Mouse (Mus musculus) intestine, embryonic 15.5 days (tissue): ENCODE measurements around the gene Cfap54. TPM values are rescaled to one million over a fixed set of nuclear protein-coding genes. Genes with fewer than 3 reads are reported as not detected.

ENCODE experiments used
- ATAC-seq: fragments of 200-750 bp; cut with Nextera tagmentation; 2 replicates; pipeline ENCODE4 v1.8.0; 2017; ENCODE audit warnings: moderate TSS enrichment, moderate library complexity
- H3K27ac ChIP-seq: fragments of 300-500 bp; sonication (generic); 2 replicates; pipeline ENCODE4 v1.5.1; 2015; ENCODE audit warnings: mild to moderate bottlenecking, inconsistent platforms
- H3K27me3 ChIP-seq: fragments of 300-500 bp; sonication (generic); replicated peaks from 2 replicates; pipeline ENCODE4 v1.6.1; 2015; ENCODE audit warnings: inconsistent platforms
- H3K36me3 ChIP-seq: fragments of 300-500 bp; sonication (generic); 2 replicates; pipeline ENCODE4 v1.6.1; 2015; ENCODE audit warnings: inconsistent platforms
- H3K4me1 ChIP-seq: fragments of 300-500 bp; sonication (generic); replicated peaks from 2 replicates; pipeline ENCODE4 v1.6.1; 2015; ENCODE audit warnings: inconsistent platforms
- H3K4me2 ChIP-seq: fragments of 300-500 bp; sonication (generic); replicated peaks from 2 replicates; pipeline ENCODE4 v1.6.1; 2015; ENCODE audit warnings: mild to moderate bottlenecking, inconsistent platforms
- H3K4me3 ChIP-seq: fragments of 300-500 bp; sonication (generic); replicated peaks from 2 replicates; pipeline ENCODE4 v1.5.1; 2015; ENCODE audit warnings: inconsistent platforms
- H3K9ac ChIP-seq: fragments of 300-500 bp; sonication (generic); 2 replicates; pipeline ENCODE4 v1.6.1; 2015; ENCODE audit warnings: inconsistent platforms
- H3K9me3 ChIP-seq: fragments of 300-500 bp; sonication (generic); 2 replicates; pipeline ENCODE4 v1.6.1; 2016; ENCODE audit warnings: inconsistent platforms
- WGBS: fragments of 180-500 bp; shearing (Covaris S2); methylation state at CpG from one replicate; pipeline ENCODE4 v1.1.7; 2015; 5-methylcytosine and 5-hydroxymethylcytosine counted together
- polyA plus RNA-seq: library from polyadenylated mRNA; unstranded; fragments of >200 nt; fragmentation: Nextera tagmentation; extraction: Ambion mirVana; gene quantifications from 2 replicates; pipeline ENCODE4 v1.2.1, GENCODE M21; 2015

The Cfap54 gene
- polyA plus RNA-seq, 1 experiment from 2014 or later = 0.16 TPM

- no peak for ATAC-seq
Measured at GRCm38 (mm10) chr10:92888466-92888865, 193.0 kb downstream of the Cfap54 start.

GRCm38 (mm10) chr10:92878000-92878399 lies 203.4 kb downstream of the Cfap54 start:
- 83% methylated on average over 3 of the region's 3 CpGs for WGBS
- H3K4me2 ChIP-seq = no peak overlapping the region
- H3K9ac ChIP-seq = no peak overlapping the region
- H3K27me3 ChIP-seq = no peaks in the 10 kb centered on the region
- H3K36me3 ChIP-seq = no peaks in the 10 kb centered on the region
- ATAC-seq = no peak
- H3K9me3 ChIP-seq = no peaks in the 10 kb centered on the region
- no peaks in the 10 kb centered on the region for H3K4me1 ChIP-seq
- no peak overlapping the region for H3K4me3 ChIP-seq
- no peak overlapping the region for H3K27ac ChIP-seq

More at GRCm38 (mm10) chr10:92888466-92888865, 193.0 kb downstream of the Cfap54 start:
- Histone ChIP-seq H3K9me3 (no peaks in the 10 kb centered on the region), H3K36me3 (no peaks in the 10 kb centered on the region), H3K4me3 (no peak overlapping the region), H3K27me3 (no peaks in the 10 kb centered on the region), H3K9ac (no peak overlapping the region), H3K27ac (no peak overlapping the region), H3K4me2 (no peak overlapping the region), H3K4me1 (no peaks in the 10 kb centered on the region)
- 82% methylated on average over 6 of the region's 6 CpGs for WGBS

GRCm38 (mm10) chr10:92840980-92841379 lies 240.4 kb downstream of the Cfap54 start:
- no peaks in the 10 kb centered on the region for H3K27me3 ChIP-seq
- H3K36me3 ChIP-seq = no peaks in the 10 kb centered on the region
- H3K27ac ChIP-seq = no peak overlapping the region
- H3K4me1 ChIP-seq = no peaks in the 10 kb centered on the region
- ATAC-seq = no peak
- H3K9ac ChIP-seq = no peak overlapping the region
- WGBS = 87% methylated on average over 9 of the region's 9 CpGs
- H3K4me2 ChIP-seq = no peak overlapping the region
- H3K4me3 ChIP-seq = no peak overlapping the region
- no peaks in the 10 kb centered on the region for H3K9me3 ChIP-seq

DNA sequence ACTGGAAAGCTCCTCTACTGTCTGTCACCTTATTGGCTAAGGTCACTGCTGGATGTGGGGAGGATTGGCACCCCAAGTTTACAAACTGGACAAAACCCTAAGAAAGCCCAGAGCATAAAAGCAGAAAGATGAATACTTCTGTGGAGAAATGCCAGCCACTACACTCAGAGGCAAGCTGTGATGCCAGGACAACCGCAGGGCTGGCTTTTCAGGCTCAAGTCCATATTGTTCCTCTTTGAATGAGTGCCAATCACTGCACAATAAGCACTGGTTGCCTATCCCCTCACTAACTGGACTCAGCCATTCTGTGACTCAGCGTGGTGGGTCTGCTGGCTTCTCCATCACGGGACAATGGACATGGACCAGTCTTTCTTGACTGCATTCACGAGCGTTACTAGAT lies 243.8 kb downstream of the Cfap54 start:
- no peak for ATAC-seq

DNA sequence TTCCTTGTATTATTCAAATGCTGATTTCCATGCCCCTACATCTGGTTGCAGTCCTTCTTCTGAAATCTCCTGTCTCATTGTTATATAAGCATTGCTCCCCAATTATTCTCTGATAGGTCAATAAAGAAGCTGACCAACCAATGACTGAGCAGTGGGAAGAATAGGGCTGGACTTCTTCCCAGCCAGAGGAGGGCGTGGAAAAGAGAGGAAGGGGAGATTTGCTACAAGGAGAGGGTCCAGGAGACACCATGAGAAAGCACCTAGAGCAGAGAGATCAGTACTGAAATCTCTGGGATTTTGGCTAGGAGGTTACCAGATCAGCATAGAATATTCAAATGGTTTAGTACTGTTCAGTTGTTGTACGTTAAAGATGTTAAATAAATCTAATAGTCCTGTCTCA lies 244.4 kb downstream of the Cfap54 start:
- 74% methylated on average over 2 of the region's 2 CpGs for WGBS
- Histone ChIP-seq H3K27ac (no peak overlapping the region), H3K4me2 (no peak overlapping the region), H3K4me1 (no peaks in the 10 kb centered on the region), H3K4me3 (no peak overlapping the region), H3K9ac (no peak overlapping the region), H3K36me3 (no peaks in the 10 kb centered on the region), H3K9me3 (no peaks in the 10 kb centered on the region), H3K27me3 (no peaks in the 10 kb centered on the region)
- ATAC-seq = no peak

More for the DNA sequence above, 243.8 kb downstream of the Cfap54 start:
- Histone ChIP-seq H3K27ac (no peak overlapping the region), H3K36me3 (no peaks in the 10 kb centered on the region), H3K4me2 (no peak overlapping the region), H3K4me1 (no peaks in the 10 kb centered on the region), H3K4me3 (no peak overlapping the region), H3K9me3 (no peaks in the 10 kb centered on the region), H3K9ac (no peak overlapping the region), H3K27me3 (no peaks in the 10 kb centered on the region)
- WGBS = 85% methylated on average over 5 of the region's 5 CpGs

- no peaks in the 10 kb centered on the region for H3K4me1 ChIP-seq
- no peak overlapping the region for H3K9ac ChIP-seq
- ATAC-seq = no peak
- H3K4me2 ChIP-seq = no peak overlapping the region
- H3K27ac ChIP-seq = no peak overlapping the region
- H3K36me3 ChIP-seq = no peaks in the 10 kb centered on the region
- no peaks in the 10 kb centered on the region for H3K27me3 ChIP-seq
- H3K4me3 ChIP-seq = no peak overlapping the region
- 61% methylated on average over 4 of the region's 4 CpGs for WGBS
- H3K9me3 ChIP-seq = no peaks in the 10 kb centered on the region
Measured at GRCm38 (mm10) chr10:92821499-92821898, 259.9 kb downstream of the Cfap54 start.

DNA sequence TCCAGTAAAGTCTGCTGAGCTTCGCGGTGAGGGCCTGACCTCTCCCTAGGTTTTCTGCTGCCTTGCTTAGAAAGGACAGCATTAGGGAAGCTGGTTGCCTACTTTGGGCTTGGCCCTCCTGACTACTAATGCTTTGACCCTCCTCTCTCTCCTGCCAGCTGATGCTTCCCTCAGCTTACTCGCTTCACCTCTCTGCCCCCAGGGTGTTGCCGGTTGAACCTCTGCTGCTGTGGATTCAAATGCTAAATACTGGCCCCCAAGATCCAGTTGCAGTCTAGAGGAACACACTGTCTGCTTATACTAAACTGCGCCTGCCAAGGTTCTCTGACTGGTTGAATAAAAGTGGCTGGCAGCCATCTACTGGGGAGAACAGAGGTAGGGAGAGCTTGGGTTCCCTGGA lies 263.2 kb downstream of the Cfap54 start:
- Histone ChIP-seq H3K27ac (no peak overlapping the region), H3K4me1 (no peaks in the 10 kb centered on the region), H3K4me3 (no peak overlapping the region), H3K9me3 (no peaks in the 10 kb centered on the region), H3K4me2 (no peak overlapping the region), H3K36me3 (no peaks in the 10 kb centered on the region), H3K27me3 (no peaks in the 10 kb centered on the region), H3K9ac (no peak overlapping the region)
- no peak for ATAC-seq
- WGBS = 49% methylated on average over 5 of the region's 5 CpGs

DNA sequence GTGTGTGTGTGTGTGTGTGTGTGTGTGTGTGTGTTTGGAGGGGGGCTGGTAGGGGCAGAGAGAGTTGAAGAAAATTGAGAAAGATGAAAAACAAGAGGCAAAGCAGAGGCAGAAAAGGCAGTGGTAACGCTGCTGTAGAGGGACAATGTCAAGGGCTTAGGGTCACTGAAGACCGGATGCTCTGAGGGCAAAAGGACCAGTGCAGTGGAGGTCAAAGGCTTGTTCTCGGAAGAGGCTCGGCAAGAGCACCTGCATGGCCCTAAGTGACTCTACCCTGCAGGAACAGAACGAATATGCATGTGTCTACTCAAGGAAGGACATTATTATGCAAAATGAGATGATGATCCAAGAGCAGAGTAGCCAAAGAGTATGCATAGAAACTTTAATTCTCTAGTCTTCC lies 264.5 kb downstream of the Cfap54 start:
- Histone ChIP-seq H3K27ac (no peak overlapping the region), H3K27me3 (no peaks in the 10 kb centered on the region), H3K4me2 (no peak overlapping the region), H3K36me3 (no peaks in the 10 kb centered on the region), H3K9ac (no peak overlapping the region), H3K4me3 (no peak overlapping the region), H3K4me1 (no peaks in the 10 kb centered on the region), H3K9me3 (no peaks in the 10 kb centered on the region)
- ATAC-seq = no peak
- 79% methylated on average over 5 of the region's 5 CpGs for WGBS

- no peaks in the 10 kb centered on the region for H3K4me1 ChIP-seq
- no peak for ATAC-seq
- H3K9me3 ChIP-seq = no peaks in the 10 kb centered on the region; the same call in 1 of the 2 replicates
- H3K9ac ChIP-seq = no peak overlapping the region
- H3K4me2 ChIP-seq = no peak overlapping the region
- H3K36me3 ChIP-seq = no peaks in the 10 kb centered on the region
- H3K27ac ChIP-seq = no peak overlapping the region
- H3K4me3 ChIP-seq = no peak overlapping the region
- 85% methylated on average over 9 of the region's 9 CpGs for WGBS
- H3K27me3 ChIP-seq = no peaks in the 10 kb centered on the region
Measured at GRCm38 (mm10) chr10:92810894-92811293, 270.5 kb downstream of the Cfap54 start.

GRCm38 (mm10) chr10:92791908-92792307 lies 289.5 kb downstream of the Cfap54 start:
- Histone ChIP-seq H3K9me3 (no peaks in the 10 kb centered on the region), H3K4me1 (no peaks in the 10 kb centered on the region), H3K9ac (no peak overlapping the region), H3K27me3 (no peaks in the 10 kb centered on the region), H3K4me3 (no peak overlapping the region), H3K27ac (no peak overlapping the region), H3K4me2 (no peak overlapping the region), H3K36me3 (no peaks in the 10 kb centered on the region)
- WGBS = 59% methylated on average over 10 of the region's 10 CpGs
- no peak for ATAC-seq

- no peaks in the 10 kb centered on the region for H3K4me1 ChIP-seq
- H3K27me3 ChIP-seq = no peaks in the 10 kb centered on the region
- no peak overlapping the region for H3K4me2 ChIP-seq
- no peak overlapping the region for H3K27ac ChIP-seq
- H3K9me3 ChIP-seq = no peaks in the 10 kb centered on the region
- WGBS = 76% methylated on average over 9 of the region's 9 CpGs
- no peak for ATAC-seq
- no peaks in the 10 kb centered on the region for H3K36me3 ChIP-seq
- H3K9ac ChIP-seq = no peak overlapping the region
- no peak overlapping the region for H3K4me3 ChIP-seq
Measured at GRCm38 (mm10) chr10:92791531-92791900, 289.9 kb downstream of the Cfap54 start.

GRCm38 (mm10) chr10:92790893-92791530 lies 290.4 kb downstream of the Cfap54 start:
- 69% methylated on average over 7 of the region's 7 CpGs for WGBS

DNA sequence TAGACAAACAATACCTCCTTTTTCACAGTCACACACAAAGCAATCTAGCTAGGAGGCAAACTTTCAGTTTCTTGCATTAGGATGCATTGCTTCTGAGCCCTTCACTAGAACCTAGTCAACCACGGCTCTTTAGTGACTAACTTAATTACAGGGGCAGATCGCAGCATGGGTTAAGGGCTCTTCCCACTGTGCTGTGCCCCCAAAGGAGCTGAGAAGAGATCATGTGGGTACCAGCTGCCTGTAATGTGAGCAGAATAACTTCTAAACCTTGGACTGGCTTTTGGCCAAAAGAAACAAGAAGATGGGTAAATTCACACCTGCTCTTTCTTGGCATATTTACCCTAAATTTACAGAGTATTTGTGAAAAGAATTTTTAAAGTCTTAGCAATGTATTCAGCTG lies 291.2 kb downstream of the Cfap54 start:
- 75% methylated on average over 2 of the region's 2 CpGs for WGBS
- H3K27me3 ChIP-seq = no peaks in the 10 kb centered on the region

More at GRCm38 (mm10) chr10:92790893-92791530, 290.4 kb downstream of the Cfap54 start:
- no peak overlapping the region for H3K9ac ChIP-seq
- H3K27me3 ChIP-seq = no peaks in the 10 kb centered on the region
- H3K9me3 ChIP-seq = no peaks in the 10 kb centered on the region
- no peaks in the 10 kb centered on the region for H3K4me1 ChIP-seq
- no peak overlapping the region for H3K4me2 ChIP-seq
- no peak overlapping the region for H3K4me3 ChIP-seq
- ATAC-seq = no peak
- no peaks in the 10 kb centered on the region for H3K36me3 ChIP-seq
- H3K27ac ChIP-seq = no peak overlapping the region

More for the DNA sequence above, 291.2 kb downstream of the Cfap54 start:
- Histone ChIP-seq H3K36me3 (no peaks in the 10 kb centered on the region), H3K4me3 (no peak overlapping the region), H3K4me2 (no peak overlapping the region), H3K27ac (no peak overlapping the region), H3K4me1 (no peaks in the 10 kb centered on the region), H3K9me3 (no peaks in the 10 kb centered on the region), H3K9ac (no peak overlapping the region)
- no peak for ATAC-seq
